Mouse (Mus musculus) kidney, embryonic 14.5 days (tissue): Measurements from ENCODE around the gene Ica1. TPM values are rescaled to one million over a fixed set of nuclear protein-coding genes. Genes with fewer than 3 reads are reported as not detected.

Experiments
- ATAC-seq: fragments of 200-750 bp; cut with Nextera tagmentation; 2 replicates; pipeline ENCODE4 v1.8.0; 2017; ENCODE audit warnings: moderate number of reproducible peaks, mild to moderate bottlenecking, moderate TSS enrichment, moderate library complexity; ENCODE audit not compliant: low FRiP score, low TSS enrichment
- H3K27ac ChIP-seq: fragments of 300-500 bp; sonication (generic); 2 replicates; pipeline ENCODE4 v1.5.1; 2014; ENCODE audit warnings: low read depth, mild to moderate bottlenecking, low read length, moderate library complexity, mixed read lengths
- H3K27me3 ChIP-seq: fragments of 300-500 bp; sonication (generic); 2 replicates; pipeline ENCODE4 v1.6.1; 2014; ENCODE audit warnings: mild to moderate bottlenecking, low read length; ENCODE audit not compliant: control insufficient read depth, insufficient read depth
- H3K36me3 ChIP-seq: fragments of 300-500 bp; sonication (generic); 2 replicates; pipeline ENCODE4 v1.6.1; 2014; ENCODE audit warnings: low read length, mixed read lengths; ENCODE audit not compliant: control insufficient read depth, insufficient read depth
- H3K4me1 ChIP-seq: fragments of 300-500 bp; sonication (generic); 2 replicates; pipeline ENCODE4 v1.6.1; 2014; ENCODE audit warnings: low read length, mixed read lengths; ENCODE audit not compliant: control insufficient read depth, insufficient read depth
- H3K4me2 ChIP-seq: fragments of 300-500 bp; sonication (generic); replicated peaks from 2 replicates; pipeline ENCODE4 v1.6.1; 2014; ENCODE audit warnings: low read depth, mild to moderate bottlenecking, low read length
- H3K4me3 ChIP-seq: fragments of 300-500 bp; sonication (generic); 2 replicates; pipeline ENCODE4 v1.5.1; 2014; ENCODE audit warnings: mild to moderate bottlenecking, low read length
- H3K9ac ChIP-seq: fragments of 300-500 bp; sonication (generic); 2 replicates; pipeline ENCODE4 v1.6.1; 2014; ENCODE audit warnings: low read depth, mild to moderate bottlenecking, low read length, moderate library complexity
- H3K9me3 ChIP-seq: fragments of 300-500 bp; sonication (generic); 2 replicates; pipeline ENCODE4 v1.6.1; 2016; ENCODE audit warnings: low read length; ENCODE audit not compliant: control insufficient read depth
- WGBS: fragments of 180-500 bp; shearing (Covaris S2); extraction: QIAGEN DNeasy Blood & Tissue Kit; methylation state at CpG from one replicate; pipeline ENCODE4 v1.1.7; 2014; 5-methylcytosine and 5-hydroxymethylcytosine counted together
- polyA plus RNA-seq: library from polyadenylated mRNA; unstranded; fragments of >200 nt; fragmentation: Nextera tagmentation; extraction: Ambion mirVana; gene quantifications from 2 replicates; pipeline ENCODE4 v1.2.1, GENCODE M21; 2014

Gene Ica1
- polyA plus RNA-seq, 1 experiment from 2014 or later = 30.0 TPM

GRCm38 (mm10) chr6:8649295-8649865 is 128.9 kb downstream of the Ica1 start:
- H3K27me3 ChIP-seq = no peaks in the 10 kb centered on the region
- no peak for ATAC-seq
- H3K4me1 ChIP-seq = peaks cover 9% of the 10 kb centered on the region; the same call in 1 of the 2 replicates
- 58% methylated on average over 4 of the region's 4 CpGs for whole genome bisulfite sequencing
- no peak overlapping the region for H3K4me3 ChIP-seq
- H3K36me3 ChIP-seq = no peaks in the 10 kb centered on the region
- H3K4me2 ChIP-seq = no peak overlapping the region
- no peaks in the 10 kb centered on the region for H3K9me3 ChIP-seq
- no peak overlapping the region for H3K27ac ChIP-seq
- H3K9ac ChIP-seq = no peak overlapping the region

- H3K36me3 ChIP-seq = no peaks in the 10 kb centered on the region
- 0 out of 2 replicates have a peak overlapping the region, but pooled peaks have one; percentile 60 for H3K27ac ChIP-seq
- peaks cover 9% of the 10 kb centered on the region; the same call in 1 of the 2 replicates for H3K4me1 ChIP-seq
- no peaks in the 10 kb centered on the region for H3K27me3 ChIP-seq
- H3K9me3 ChIP-seq = no peaks in the 10 kb centered on the region
- ATAC-seq = peak; percentile 71
- no peak overlapping the region for H3K9ac ChIP-seq
- H3K4me3 ChIP-seq = no peak overlapping the region
- no peak overlapping the region for H3K4me2 ChIP-seq
- WGBS = 46% methylated on average over 10 of the region's 10 CpGs
Measured at GRCm38 (mm10) chr6:8648185-8648901, 129.9 kb downstream of the Ica1 start.

- no peak overlapping the region for H3K27ac ChIP-seq
Measured at GRCm38 (mm10) chr6:8647513-8648184, 130.6 kb downstream of the Ica1 start.

GRCm38 (mm10) chr6:8645708-8646107 is 132.6 kb downstream of the Ica1 start:
- no peaks in the 10 kb centered on the region for H3K27me3 ChIP-seq
- H3K9ac ChIP-seq = no peak overlapping the region
- ATAC-seq = no peak
- no peaks in the 10 kb centered on the region for H3K36me3 ChIP-seq
- peaks cover 9% of the 10 kb centered on the region; the same call in 1 of the 2 replicates for H3K4me1 ChIP-seq
- no peak overlapping the region for H3K27ac ChIP-seq
- WGBS = 71% methylated on average over 2 of the region's 2 CpGs
- no peak overlapping the region for H3K4me3 ChIP-seq
- no peaks in the 10 kb centered on the region for H3K9me3 ChIP-seq
- no peak overlapping the region for H3K4me2 ChIP-seq

More at GRCm38 (mm10) chr6:8647513-8648184, 130.6 kb downstream of the Ica1 start:
- 0 out of 2 replicates have a peak, but pooled peaks have one; percentile 32 for ATAC-seq
- Histone ChIP-seq H3K4me2 (no peak overlapping the region), H3K27me3 (no peaks in the 10 kb centered on the region), H3K9me3 (no peaks in the 10 kb centered on the region), H3K9ac (no peak overlapping the region), H3K4me3 (no peak overlapping the region), H3K4me1 (peaks cover 9% of the 10 kb centered on the region; the same call in 1 of the 2 replicates), H3K36me3 (no peaks in the 10 kb centered on the region)
- 75% methylated on average over 7 of the region's 7 CpGs for WGBS

- no peak for ATAC-seq
- WGBS = 80% methylated on average over 10 of the region's 10 CpGs
- Histone ChIP-seq H3K4me1 (peaks cover 9% of the 10 kb centered on the region; the same call in 1 of the 2 replicates), H3K9me3 (no peaks in the 10 kb centered on the region), H3K36me3 (no peaks in the 10 kb centered on the region), H3K27ac (peak overlapping the region; percentile 47; the same call in 1 of the 2 replicates), H3K4me3 (no peak overlapping the region), H3K9ac (no peak overlapping the region), H3K27me3 (no peaks in the 10 kb centered on the region), H3K4me2 (no peak overlapping the region)
Measured at GRCm38 (mm10) chr6:8644703-8645102, 133.6 kb downstream of the Ica1 start.

GRCm38 (mm10) chr6:8640863-8641262 is 137.4 kb downstream of the Ica1 start:
- H3K4me2 ChIP-seq = no peak overlapping the region
- no peaks in the 10 kb centered on the region for H3K27me3 ChIP-seq
- no peak overlapping the region for H3K4me3 ChIP-seq
- H3K9ac ChIP-seq = no peak overlapping the region
- WGBS = 93% methylated on average over 5 of the region's 5 CpGs
- no peaks in the 10 kb centered on the region for H3K36me3 ChIP-seq
- no peak overlapping the region for H3K27ac ChIP-seq
- ATAC-seq = no peak
- H3K9me3 ChIP-seq = no peaks in the 10 kb centered on the region
- peaks cover 4% of the 10 kb centered on the region; the same call in 1 of the 2 replicates for H3K4me1 ChIP-seq

GRCm38 (mm10) chr6:8639526-8639925 is 138.8 kb downstream of the Ica1 start:
- H3K4me3 ChIP-seq = no peak overlapping the region
- no peak overlapping the region for H3K4me2 ChIP-seq
- no peak for ATAC-seq
- H3K27ac ChIP-seq = no peak overlapping the region
- no peaks in the 10 kb centered on the region for H3K4me1 ChIP-seq
- H3K9me3 ChIP-seq = no peaks in the 10 kb centered on the region
- no peaks in the 10 kb centered on the region for H3K36me3 ChIP-seq
- 76% methylated on average over 2 of the region's 2 CpGs for WGBS
- H3K9ac ChIP-seq = no peak overlapping the region
- H3K27me3 ChIP-seq = no peaks in the 10 kb centered on the region

- no peaks in the 10 kb centered on the region for H3K27me3 ChIP-seq
- no peaks in the 10 kb centered on the region for H3K9me3 ChIP-seq
- H3K4me3 ChIP-seq = no peak overlapping the region
- no peak overlapping the region for H3K27ac ChIP-seq
- H3K4me1 ChIP-seq = no peaks in the 10 kb centered on the region
- no peak overlapping the region for H3K9ac ChIP-seq
- 73% methylated on average over 4 of the region's 4 CpGs for WGBS
- H3K4me2 ChIP-seq = no peak overlapping the region
- no peak for ATAC-seq
- no peaks in the 10 kb centered on the region for H3K36me3 ChIP-seq
Measured at GRCm38 (mm10) chr6:8638899-8639298, 139.4 kb downstream of the Ica1 start.

GRCm38 (mm10) chr6:8638122-8638521 is 140.2 kb downstream of the Ica1 start:
- ATAC-seq = no peak
- no peak overlapping the region for H3K9ac ChIP-seq
- 93% methylated on average over 4 of the region's 4 CpGs for WGBS
- H3K27me3 ChIP-seq = no peaks in the 10 kb centered on the region
- no peak overlapping the region for H3K27ac ChIP-seq
- no peaks in the 10 kb centered on the region for H3K36me3 ChIP-seq
- no peak overlapping the region for H3K4me2 ChIP-seq
- H3K4me1 ChIP-seq = no peaks in the 10 kb centered on the region
- H3K9me3 ChIP-seq = no peaks in the 10 kb centered on the region
- no peak overlapping the region for H3K4me3 ChIP-seq
